Mouse (Mus musculus) 3134 (cell line): ENCODE results near the gene 9930111J21Rik1.
"Not testable (repeated sequence)": the region's sequence is repeated elsewhere in the genome, so short reads cannot be mapped to it uniquely, and the experiment has no call there.

Source experiments
- DNase-seq: peaks from one replicate; pipeline ENCODE4 v3.0.0-alpha.2; 2011; ENCODE audit warnings: low spot score; ENCODE audit not compliant: insufficient read length; ENCODE audit errors: extremely low read depth

Gene 9930111J21Rik1

DNA sequence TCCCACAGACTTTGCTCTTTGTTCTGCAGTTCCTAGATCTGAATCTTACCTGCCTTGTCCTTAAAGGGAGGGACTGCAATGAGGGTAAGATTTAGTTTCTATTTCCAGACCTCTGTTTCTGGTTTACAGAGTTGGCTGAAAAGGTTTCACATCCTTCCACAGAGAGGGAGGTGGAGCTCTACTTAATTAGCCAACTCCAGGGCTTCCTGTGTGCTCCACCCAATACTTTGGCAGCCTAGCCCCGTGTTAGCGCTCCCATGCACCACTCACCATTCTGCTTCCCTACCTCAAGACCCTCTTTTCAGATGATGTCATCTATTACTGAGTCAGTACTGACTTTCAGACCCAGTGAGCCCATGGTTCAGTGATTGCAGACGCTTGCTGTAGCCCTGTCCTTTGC lies at the start of gene 9930111J21Rik1:
Gene 9930111J21Rik1, minus strand, starts transcription at position 148 of the 400 bp plus-strand sequence.
- DNase-seq, result not testable (repeated sequence)

DNA sequence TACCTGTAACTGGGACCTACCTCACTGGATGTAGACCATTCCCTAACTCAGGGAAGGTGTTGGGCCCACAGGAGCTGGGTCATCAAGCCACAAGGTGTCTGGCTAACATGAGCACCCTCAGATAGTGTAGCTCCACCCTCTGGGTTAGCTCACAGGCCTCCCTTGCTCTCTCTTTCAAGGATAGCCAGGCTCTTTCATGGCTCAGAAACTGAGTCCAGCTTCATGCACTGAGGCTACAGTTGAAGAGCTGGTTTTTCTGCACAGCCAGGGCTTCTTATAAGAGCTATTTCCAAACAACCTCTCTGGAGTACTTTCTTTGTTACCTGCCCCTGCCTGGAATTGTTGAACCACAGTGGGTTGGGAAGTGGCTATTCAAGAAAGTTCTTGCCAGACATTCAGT lies 32.9 kb upstream of the 9930111J21Rik1 start:
- not testable (repeated sequence) for DNase-seq

DNA sequence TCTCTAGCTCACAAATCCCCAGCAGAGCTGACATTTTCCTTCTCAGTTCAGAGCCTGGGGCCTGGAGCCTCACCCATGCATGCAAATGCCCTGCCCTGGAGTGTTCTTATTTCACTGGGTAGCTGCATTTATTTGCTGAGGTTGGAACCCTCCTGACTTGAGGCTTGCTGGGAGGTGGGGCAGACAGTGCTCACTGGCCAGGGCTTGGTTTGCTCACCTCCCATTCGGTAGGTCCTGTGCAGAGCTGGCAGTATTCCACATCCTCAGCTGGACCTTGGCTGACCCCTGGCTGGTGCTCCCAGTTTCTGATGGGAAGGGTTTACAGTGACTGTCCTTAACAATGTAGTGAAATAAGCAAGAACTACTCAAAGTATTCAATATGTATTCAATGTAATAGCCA lies 27.6 kb upstream of the 9930111J21Rik1 start:
- not testable (repeated sequence) for DNase-seq

DNA sequence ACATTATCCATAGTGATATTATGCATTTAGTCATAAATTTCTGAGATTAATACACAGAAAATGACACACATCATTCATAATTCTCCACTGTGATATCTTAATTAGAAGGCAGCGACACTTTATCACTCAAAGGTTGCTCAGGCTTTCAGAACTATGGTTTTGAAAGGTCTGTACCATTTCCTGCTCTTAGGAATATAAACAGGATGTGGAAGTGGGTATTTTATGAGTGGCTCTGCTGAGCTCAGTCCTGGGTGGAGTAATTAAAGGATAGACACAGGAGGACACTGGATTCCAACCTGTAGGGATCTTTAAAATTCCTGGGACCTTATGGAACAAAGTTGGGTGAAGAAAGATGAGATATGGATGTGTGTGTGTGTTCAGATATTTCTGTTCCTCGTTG lies 27.1 kb upstream of the 9930111J21Rik1 start:
- not testable (repeated sequence) for DNase-seq

DNA sequence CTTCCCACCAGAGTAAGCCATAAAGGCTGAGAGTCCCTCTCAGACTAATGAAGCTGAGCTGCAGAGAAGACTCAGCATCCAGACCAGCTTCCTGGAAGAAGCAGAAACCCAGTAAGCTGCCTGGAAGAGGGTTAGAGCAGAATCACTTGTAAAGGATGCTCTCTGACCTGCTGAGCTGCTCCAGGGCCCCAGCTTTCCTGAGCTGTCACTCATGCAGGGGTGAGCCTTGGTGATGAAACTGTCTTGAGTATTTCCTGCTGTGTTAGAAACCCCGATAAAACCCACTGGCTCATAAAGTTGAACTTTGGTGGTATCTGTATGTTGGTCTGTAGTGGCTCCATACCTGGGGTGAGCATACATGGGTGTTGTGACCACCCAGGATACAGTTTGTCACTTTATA lies 21.2 kb upstream of the 9930111J21Rik1 start:
- DNase-seq, result not testable (repeated sequence)

DNA sequence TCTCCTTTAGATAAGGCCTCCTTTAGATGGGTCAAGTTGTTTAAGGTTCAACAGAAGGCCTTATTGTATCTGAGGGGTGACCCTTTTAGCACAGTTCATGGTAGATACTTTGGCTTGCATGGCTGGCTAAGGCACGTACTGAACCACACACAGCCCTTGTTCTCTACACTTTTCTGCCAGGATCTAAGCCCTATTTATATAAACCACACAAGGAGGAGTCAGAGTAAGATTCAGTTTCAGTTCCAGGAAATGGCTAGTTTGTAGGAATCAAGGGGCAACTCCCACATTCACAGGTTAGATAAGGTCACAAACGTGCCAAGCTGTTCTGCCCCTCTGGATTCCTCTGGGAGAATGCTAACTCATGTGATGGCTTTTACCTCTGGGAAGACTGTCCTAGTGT lies 14.8 kb upstream of the 9930111J21Rik1 start, which contains the start of gene Tgtp1:
Gene Tgtp1, minus strand, starts transcription at position 155 of the 400 bp plus-strand sequence.
- DNase-seq, result not testable (repeated sequence)

DNA sequence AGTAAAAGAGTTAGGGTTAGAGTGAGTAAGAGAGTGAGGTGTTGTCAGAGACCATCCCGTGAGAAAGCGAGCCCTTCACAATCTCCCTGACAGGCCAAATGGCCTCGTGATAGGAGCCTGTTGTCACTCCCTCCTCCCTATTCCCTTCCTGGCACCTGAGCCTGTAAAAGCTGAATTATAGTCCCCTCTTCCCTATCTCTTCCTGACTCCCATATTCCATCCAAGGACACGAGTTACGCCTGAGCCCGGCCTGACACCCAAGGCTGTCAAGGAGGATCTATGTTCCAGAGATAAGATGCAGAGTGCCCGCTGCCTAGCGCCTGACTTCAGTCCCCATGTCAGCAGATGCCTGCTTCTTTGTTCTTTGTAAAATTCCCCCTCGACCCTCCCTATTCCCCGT lies 14.1 kb upstream of the 9930111J21Rik1 start:
- not testable (repeated sequence) for DNase-seq

DNA sequence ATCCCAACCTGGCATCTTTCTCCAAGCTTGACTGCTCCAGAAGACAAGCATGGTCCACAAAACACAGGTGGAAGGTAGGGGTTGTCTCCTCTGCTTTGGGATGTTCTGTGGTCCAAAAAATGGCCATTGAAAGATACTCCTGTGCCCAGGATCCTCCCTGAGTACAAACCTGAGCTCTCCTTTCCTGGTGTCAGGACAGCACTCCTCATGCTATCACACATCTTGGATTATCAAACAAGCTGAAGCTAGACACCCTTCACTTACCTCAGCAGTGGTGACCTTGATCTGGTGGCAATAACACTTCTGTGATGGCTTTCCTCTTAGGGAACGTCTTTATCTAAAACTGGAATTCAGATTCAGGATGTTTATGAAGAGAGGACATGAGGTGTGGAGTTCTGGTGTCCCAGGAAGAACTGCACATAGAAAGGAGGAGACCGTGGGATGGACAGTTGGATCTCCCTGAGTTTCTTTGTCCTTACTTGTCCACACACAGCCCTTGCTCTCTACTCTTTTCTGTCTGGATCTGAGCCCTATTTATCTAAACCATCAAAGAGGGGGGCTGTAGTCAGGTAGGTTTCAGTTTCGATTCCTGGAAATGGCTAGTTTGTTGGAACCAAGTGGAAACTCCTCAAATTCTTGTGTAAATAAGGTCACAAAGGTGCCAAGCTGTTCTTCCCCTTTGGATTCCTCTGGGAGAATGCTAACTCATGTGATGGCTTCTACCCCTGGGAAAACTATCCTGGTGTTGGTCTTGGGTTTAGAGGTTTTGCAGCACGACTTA lies 12.7 kb upstream of the 9930111J21Rik1 start, which contains the start of gene Gm12185:
Gene Gm12185, minus strand, starts transcription at position 487 of the 781 bp plus-strand sequence.
- DNase-seq, result not testable (repeated sequence)

DNA sequence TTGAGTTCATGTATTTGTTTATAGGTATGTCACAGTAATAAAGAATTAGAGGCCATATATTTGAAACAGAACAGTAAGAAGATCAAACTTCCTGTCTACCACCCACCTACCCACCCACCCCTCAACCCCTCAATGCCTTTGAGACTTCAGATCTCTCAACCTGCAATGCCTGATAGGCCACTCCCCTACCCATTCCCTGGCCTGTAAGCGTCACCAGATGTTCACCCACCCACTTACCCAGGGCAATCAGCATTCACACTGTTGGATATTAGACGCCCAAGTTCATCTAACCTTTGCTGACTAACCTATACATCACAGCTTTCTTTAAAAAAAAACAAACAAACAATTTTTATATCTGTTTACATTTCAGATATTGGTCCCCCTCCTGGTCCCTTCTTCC lies 10.8 kb upstream of the 9930111J21Rik1 start:
- DNase-seq, result not testable (repeated sequence)

DNA sequence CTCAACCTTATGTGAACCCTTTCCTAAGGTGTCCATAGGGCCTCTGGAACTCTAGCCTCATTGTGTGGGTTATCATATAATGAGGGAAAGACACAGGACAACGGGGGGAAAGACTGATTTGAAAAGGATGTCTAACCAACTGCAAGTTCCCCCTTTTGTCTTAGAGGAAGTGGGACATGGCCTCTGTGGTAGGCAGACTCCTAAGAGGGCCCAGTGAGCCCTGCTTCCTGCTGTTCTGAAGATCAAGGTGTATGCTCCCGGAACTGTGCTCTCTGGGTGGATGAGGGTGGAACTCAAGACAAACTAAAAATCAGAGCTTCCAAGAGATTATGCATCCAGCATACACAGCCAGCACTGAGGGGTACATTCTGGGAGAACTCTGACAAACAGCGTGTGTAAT lies 9.0 kb upstream of the 9930111J21Rik1 start:
- DNase-seq, result not testable (repeated sequence)

DNA sequence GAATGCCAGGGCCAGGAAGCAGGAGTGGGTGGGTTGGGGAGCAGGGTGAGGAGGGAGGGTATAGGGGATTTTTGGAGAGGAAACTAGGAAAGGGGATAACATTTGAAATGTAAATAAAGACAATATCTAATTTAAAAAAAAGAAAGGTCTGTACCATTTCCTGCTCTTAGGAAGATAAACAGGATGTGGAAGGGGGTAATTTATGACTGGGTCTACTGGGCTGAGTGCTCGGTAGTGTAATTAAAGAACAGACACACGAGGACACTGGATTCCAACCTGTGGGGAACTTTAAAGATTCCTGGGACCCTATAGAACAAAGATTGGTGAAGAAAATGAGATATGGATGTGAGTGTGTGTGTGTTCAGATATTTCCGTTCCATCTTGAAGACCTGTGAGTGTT lies 3.6 kb upstream of the 9930111J21Rik1 start:
- not testable (repeated sequence) for DNase-seq

DNA sequence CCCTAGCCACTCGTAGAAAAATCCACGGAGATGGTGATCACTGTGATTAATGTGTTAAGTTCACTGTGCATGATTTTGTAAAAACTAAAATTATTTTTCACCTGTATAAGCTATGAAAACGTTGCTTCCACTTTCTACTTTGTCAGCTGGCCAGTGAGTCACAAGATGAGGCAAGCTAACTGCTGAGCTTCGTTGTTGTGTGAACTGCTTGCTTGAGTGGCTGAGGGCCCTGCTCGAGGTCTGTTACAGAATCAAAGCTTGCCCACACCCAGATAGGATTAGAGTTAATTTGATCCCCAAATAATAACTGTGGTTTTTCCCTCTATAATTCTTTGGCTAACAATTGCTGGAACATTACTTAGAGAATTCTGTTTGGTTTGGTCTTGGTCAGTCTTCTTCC lies 854 bp upstream of the 9930111J21Rik1 start:
- not testable (repeated sequence) for DNase-seq

DNA sequence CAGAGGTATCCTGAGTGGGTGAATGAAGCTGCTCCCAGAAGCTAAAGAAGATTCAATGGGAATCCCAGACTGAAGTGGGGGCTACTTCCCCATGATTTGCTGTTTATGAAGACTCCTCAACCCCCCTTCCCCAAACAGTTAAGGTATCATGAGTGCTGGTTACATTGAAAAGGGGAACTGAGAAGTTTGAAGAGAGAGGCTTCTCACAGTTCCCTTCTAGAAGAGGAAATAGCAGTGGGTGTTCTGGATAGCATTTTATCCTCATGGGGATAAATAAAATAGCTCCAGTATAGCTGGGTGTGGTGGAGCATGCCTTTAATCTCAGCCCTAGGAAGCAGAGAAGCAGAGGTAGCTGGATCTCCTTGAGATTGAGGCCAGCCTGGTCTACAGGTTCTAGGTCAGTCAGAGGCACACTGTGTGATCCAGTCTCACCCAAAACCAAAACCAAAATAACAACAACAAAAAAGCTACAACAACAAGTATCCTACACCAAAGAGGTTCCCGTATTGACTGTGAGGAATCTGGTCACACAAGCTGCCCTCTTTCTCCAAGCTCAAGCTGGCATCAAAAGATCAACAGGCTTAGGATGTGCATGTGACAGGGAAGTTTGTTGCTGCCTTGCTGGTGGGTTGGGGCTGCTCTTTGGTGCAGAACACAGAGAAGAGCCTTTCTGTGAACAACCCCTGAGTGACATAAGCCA lies 808 bp downstream of the 9930111J21Rik1 start, which contains the start of gene Olfr56:
Gene Olfr56, plus strand, starts transcription at position 650 of the 700 bp plus-strand sequence.
- DNase-seq, result not testable (repeated sequence)

DNA sequence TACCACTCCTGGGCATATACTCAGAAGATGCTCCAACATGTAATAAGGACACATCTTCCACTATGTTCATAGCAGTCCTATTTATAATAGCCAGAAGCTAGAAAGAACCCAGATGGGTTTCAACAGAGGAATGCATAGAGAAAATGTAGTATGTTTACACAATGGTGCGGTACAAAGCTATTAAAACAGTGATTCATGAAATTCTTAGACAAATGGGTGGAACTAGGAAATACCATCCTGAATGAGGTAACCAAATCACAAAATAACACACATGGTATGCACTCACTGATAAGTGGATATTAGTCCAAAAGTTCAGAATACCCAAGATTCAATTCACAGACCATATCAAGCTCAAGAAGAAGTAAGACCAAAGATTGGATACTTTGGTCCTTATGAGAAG lies 4.5 kb downstream of the 9930111J21Rik1 start:
- not testable (repeated sequence) for DNase-seq

DNA sequence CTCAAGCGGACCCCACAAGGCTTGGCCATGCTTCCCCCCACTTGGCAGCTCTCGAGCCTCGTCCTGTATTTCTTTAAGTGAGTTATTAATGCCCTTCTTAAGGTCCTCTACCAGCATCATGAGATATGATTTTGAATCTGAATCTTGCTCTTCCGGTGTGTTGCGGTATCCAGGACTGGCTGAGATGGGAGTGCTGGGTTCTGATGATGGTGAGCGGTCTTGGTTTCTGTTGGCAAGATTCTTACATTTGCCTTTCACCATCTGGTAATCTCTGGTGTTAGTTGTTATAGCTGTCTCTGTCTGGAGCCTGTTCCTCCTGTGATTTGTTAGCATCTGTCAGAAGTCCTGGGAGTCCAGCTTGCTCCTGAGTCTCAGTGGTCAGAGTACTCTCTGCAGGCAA lies 33.1 kb downstream of the 9930111J21Rik1 start, which contains the start of gene Psme2b:
Gene Psme2b, minus strand, starts transcription at position 101 of the 400 bp plus-strand sequence.
- not testable (repeated sequence) for DNase-seq

DNA sequence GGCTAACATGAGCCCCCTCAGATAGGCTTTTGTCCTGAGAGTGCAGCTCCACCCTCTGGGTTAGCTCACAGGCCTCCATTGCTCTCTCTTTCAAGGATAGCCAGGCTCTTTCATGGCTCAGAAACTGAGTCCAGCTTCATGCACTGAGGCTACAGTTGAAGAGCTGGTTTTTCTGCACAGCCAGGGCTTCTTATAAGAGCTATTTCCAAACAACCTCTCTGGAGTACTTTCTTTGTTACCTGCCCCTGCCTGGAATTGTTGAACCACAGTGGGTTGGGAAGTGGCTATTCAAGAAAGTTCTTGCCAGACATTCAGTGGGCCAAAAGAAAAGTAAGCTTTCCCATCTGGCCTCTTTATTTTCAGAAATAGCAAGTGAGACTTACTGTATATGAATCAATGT lies 39.9 kb downstream of the 9930111J21Rik1 start:
- not testable (repeated sequence) for DNase-seq

DNA sequence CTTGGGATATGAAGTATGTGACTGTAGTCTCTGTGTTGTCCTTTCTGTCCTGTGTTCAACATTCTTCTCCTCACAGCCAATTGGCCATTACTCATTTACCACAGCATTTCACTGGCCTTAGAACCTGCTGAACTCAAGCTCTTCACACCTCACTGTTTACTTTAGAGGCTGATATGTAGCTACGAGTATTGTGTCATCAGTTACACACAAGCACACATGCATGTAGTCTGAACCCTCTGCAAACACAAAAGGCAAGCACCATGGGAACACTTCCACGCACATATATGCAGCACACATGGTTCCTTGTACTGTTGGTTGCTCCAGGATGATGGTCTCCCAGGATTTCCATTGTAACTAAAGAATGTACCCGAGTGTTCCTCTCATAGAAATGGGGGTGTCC lies 43.9 kb downstream of the 9930111J21Rik1 start:
- not testable (repeated sequence) for DNase-seq

DNA sequence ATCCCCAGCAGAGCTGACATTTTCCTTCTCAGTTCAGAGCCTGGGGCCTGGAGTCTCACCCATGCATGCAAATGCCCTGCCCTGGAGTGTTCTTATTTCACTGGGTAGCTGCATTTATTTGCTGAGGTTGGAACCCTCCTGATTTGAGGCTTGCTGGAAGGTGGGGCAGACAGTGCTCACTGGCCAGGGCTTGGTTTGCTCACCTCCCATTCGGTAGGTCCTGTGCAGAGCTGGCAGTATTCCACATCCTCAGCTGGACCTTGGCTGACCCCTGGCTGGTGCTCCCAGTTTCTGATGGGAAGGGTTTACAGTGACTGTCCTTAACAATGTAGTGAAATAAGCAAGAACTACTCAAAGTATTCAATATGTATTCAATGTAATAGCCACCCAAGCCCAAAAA lies 45.3 kb downstream of the 9930111J21Rik1 start:
- DNase-seq, result not testable (repeated sequence)

DNA sequence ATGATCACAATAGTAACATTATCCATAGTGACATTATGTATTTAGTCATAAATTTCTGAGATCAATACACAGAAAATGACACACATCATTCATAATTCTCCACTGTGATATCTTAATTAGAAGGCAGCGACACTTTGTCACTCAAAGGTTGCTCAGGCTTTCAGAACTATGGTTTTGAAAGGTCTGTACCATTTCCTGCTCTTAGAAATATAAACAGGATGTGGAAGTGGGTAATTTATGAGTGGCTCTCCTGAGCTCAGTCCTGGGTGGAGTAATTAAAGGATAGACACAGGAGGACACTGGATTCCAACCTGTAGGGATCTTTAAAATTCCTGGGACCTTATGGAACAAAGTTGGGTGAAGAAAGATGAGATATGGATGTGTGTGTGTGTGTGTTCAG lies 45.8 kb downstream of the 9930111J21Rik1 start:
- DNase-seq, result not testable (repeated sequence)

DNA sequence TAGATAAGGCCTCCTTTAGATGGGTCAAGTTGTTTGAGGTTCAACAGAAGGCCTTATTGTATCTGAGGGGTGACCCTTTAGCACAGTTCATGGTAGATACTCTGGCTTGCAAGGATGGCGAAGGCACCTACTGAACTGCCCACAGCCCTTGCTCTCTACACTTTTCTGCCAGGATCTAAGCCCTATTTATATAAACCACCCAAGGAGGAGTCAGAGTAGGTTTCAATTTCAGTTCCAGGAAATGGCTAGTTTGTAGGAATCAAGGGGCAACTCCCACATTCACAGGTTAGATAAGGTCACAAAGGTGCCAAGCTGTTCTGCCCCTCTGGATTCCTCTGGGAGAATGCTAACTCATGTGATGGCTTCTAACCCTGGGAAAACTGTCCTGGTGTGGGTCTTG lies 51.1 kb downstream of the 9930111J21Rik1 start:
- not testable (repeated sequence) for DNase-seq

DNA sequence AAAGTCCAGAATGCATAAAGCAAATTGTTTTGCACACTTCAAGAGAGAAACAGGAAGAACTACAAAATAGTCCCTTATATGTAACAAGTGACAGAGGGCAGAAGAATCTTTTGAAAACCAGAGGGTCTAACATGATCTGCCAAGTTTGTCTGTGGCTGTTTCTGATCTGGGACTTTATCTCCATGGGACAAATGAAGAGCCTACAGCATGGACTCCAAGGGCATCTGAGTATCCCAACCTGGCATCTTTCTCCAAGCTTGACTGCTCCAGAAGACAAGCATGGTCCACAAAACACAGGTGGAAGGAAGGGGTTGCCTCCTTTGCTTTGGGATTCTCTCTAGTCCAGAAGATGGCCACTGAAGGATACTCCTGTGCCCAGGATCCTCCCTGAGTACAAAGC lies 52.8 kb downstream of the 9930111J21Rik1 start:
- not testable (repeated sequence) for DNase-seq
